Mouse (Mus musculus) spleen, adult 2 months (tissue): ENCODE results near the gene Ankrd1.

ENCODE experiments used
- CTCF ChIP-seq: fragments of 200-500 bp; IDR thresholded peaks from 2 replicates; pipeline ENCODE4 v1.5.1; 2011; ENCODE audit warnings: mild to moderate bottlenecking, inconsistent platforms; ENCODE audit not compliant: insufficient read depth, insufficient read length, insufficient replicate concordance; ENCODE audit errors: extremely low read depth
- POLR2A ChIP-seq: fragments of 200-500 bp; IDR thresholded peaks from 2 replicates; pipeline ENCODE4 v1.6.1; 2011; ENCODE audit warnings: low read depth, low read length, inconsistent platforms

DNA sequence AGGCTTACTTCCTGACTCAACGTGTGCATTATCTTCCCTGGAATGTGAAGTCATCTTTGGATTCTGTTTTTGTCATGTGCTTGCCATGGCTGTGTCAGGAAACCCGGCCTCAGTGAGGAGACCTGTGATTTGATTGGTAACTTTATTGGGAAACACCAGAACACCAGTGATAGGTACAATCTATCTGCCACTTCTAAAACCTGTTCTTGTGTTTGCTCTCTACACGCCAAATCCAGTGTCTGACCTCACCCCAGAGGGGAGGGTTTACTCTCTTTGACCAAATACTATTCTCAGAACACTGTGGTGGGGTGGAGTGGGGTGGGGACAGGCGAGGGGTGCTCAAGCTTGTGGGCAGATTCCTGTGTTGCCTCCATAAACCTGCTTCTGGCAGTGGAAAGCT is 48.2 kb upstream of the Ankrd1 start:
- TF ChIP-seq CTCF, result no peak
- TF ChIP-seq POLR2A, result no peak
